Mouse (Mus musculus): ENCODE measurements around the gene Tnnt3. TPM values are rescaled to one million over a fixed set of nuclear protein-coding genes. Genes with fewer than 3 reads are reported as not detected.
A peak's percentile ranks its signal among the peaks of the same experiment; 100 is the strongest.

Tnnt3 gene
- total RNA-seq, 1 experiment from 2014 or later = 20.4 TPM

DNA sequence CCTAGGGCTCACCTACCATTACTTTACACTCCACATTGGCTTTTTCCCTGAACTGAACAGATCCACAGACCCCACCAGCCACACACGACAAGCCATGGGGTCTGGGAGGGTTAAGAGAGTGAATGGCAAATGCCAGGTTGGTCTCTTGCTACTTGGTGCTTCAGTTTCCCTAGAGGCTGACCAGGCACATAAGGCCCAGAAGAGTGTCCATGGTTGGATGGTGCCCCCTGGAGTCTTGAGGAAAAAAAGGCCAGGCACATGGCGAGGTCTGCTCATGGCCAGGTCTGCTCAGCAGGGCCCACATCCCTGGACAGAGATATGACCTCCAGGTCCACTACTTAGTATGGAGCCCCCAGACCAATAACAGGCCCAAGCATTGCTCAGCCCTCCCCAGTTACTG lies 861 bp upstream of the Tnnt3 start:
- peak; percentile 37; the same call in 1 of the 2 replicates for ATAC-seq (ENCODE audit: extremely low read depth, insufficient number of reproducible peaks, low FRiP score, poor library complexity, severe bottlenecking)

DNA sequence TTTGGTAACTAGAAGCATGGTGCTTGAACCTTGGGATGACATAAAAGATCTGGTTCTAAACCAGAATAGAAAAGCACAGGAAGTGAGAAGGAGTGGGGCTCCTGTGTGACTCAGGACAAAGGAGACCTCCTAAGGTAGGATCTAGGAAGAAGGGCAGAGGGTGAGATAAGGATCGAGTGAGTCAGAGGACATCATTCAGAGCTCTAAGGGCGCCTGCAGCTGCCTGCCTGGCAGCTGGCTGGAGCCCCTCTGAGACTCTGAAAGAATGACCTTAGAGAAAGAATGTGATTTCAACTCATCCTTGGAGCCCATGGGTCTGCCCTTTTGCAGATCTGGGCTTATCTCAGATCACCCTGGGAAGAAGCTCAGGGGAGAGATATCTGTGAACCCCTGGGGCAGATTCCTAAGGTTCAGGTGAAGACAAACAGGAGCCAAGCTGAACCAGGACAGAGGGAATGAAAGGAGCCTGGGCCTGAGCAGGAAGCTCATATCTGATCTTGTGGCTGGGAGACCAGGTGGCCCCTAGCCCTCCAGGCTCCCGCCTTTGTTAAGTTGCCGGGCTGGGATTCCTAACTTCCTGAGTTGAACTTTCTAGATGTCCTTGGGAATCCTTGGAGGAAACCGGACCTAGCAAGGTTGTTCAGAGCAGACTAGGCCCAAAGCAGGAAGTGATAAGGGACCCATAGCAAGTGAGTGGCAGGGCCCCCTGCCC lies 530 bp downstream of the Tnnt3 start:
- no peak for ATAC-seq (ENCODE audit: extremely low read depth, insufficient number of reproducible peaks, low FRiP score, poor library complexity, severe bottlenecking)

DNA sequence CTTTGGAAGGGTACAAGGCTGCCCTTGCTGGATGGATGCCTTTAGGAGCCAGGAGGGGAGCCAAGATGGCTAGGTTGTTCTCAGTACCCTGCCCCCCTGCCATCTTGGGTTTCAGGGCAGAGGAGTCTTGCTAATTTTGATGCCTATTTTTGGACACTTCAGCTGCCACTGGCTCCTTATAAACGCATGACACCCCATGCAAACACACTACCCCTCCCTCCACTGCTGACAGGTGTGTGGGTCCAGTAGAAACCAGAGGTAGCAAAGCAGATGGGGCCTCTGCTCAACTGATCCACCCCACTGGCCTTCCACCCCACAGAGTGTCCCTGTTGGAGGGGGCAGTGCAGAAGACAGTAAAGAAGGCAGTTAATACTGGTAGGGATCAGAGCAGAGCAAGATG lies 1.4 kb downstream of the Tnnt3 start:
- no peak for ATAC-seq (ENCODE audit: extremely low read depth, insufficient number of reproducible peaks, low FRiP score, poor library complexity, severe bottlenecking)

GRCm38 (mm10) chr7:142503206-142503605 lies 4.6 kb downstream of the Tnnt3 start:
- no peak for ATAC-seq (ENCODE audit: extremely low read depth, insufficient number of reproducible peaks, low FRiP score, poor library complexity, severe bottlenecking)

GRCm38 (mm10) chr7:142505942-142506341 lies 7.3 kb downstream of the Tnnt3 start:
- ATAC-seq (ENCODE audit: extremely low read depth, insufficient number of reproducible peaks, low FRiP score, poor library complexity, severe bottlenecking) = no peak

DNA sequence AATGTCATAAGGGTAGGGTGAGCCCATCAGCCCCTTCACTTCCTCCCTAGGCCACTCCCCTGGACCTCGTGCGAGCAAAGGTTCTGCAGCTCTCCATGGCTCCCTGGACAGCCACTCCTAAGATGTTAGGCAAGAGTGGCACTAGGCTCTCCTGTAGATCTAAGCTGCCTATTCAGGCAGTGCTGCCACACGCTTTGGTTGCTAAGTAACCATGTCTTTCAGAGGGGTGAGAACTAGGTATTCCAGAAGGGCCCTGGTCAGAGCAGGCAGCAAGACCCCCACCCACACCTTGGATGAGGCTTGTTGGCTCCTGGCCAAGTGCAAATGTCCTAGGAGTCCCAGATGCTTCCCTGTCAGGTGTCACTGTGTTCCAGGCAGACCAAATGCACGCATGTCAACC lies 7.9 kb downstream of the Tnnt3 start:
- no peak for ATAC-seq (ENCODE audit: extremely low read depth, insufficient number of reproducible peaks, low FRiP score, poor library complexity, severe bottlenecking)

- ATAC-seq (ENCODE audit: extremely low read depth, insufficient number of reproducible peaks, low FRiP score, poor library complexity, severe bottlenecking) = no peak
Observed at GRCm38 (mm10) chr7:142507453-142507852, 8.8 kb downstream of the Tnnt3 start.

- no peak for ATAC-seq (ENCODE audit: extremely low read depth, insufficient number of reproducible peaks, low FRiP score, poor library complexity, severe bottlenecking)
Observed at GRCm38 (mm10) chr7:142509518-142509917, 10.9 kb downstream of the Tnnt3 start.

DNA sequence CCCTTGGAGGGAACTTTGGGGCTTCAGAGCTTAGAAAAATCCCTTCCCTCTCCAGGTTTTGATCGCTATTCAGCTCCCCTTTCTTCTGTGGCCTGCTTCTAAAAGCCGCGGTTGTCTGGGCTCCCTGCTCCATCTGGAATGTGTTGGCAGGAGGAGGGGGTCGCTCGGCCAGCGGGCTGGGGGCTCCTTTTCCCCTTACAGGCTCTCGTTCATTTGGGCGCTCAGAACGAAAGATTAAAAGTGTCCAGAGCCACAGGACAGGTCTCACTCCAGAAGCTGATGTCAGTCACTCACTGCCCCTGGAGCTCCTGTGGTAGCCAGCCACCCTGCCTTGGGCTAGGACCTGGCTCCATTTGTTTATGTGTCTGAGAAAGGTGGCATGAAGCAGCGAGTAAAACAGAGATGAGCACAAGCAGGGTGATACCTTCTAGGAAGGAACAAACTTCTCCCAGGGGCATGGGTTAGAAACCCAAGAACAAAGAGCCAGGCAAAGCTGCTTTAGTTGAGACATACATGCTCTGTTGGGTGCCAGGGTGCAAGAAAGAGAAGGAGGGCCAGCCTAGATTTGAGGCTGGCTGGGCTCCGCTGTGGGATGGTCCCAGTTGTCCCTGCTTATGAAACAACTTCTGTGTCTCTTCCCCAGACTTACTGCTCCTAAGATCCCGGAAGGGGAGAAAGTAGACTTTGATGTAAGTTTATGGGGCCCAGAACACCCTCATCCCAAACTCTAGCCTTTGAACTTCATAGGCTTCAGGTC lies 11.6 kb downstream of the Tnnt3 start:
- ATAC-seq (ENCODE audit: extremely low read depth, insufficient number of reproducible peaks, low FRiP score, poor library complexity, severe bottlenecking) = no peak

DNA sequence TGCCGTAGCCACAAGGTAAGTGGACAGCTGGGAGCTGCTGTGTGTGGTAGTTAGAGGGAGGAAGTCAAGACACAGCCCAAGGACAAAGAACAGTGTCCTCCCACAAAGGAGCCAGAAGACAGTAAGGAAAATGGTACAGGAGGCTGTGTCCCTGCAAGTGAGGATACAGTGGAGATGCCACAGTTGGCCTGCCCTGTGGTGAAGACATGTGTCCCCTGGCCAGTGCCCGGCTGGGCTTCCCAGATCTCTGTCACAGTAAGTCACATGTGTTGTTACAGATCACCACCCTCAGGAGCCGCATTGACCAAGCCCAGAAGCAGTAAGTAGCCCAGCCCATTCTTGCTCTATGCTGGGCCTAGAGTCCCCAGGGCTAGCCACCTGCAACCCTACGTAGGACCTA lies 15.4 kb downstream of the Tnnt3 start:
- ATAC-seq (ENCODE audit: extremely low read depth, insufficient number of reproducible peaks, low FRiP score, poor library complexity, severe bottlenecking) = no peak

DNA sequence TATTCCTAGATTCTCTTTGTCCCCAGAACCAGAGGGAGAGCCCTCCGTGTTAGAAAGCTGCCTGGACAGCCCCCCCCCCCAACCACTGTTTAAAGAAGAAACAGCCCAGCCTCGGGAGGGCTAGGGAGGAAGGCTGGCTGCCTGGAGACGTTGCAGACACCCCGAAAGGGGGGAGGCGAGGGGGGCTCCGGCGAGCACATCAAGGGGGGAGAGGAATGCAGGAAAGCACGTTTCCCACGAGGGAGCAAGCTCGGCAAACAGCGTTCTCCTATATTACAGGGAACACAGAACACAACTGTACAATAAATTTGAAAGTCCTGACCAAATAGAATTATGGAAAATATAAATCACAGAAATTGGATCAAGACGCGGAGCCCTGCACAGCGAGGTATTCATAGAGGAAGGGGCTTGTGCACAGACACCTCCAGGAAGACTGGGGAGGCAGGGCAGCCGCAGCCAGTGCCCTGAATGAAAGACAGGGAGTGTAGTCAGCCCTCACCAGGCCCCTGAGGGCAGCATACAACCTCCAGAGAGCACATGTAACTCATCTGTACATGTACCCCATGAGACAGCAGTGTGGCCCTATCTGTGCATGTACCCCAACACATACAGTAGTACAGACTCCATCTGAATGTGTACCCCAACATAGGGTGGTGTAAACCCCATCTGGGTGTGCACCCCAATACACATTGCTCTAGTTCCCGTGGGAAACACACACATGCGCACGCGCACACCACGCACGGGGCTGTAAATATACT lies 17.8 kb downstream of the Tnnt3 start:
- ATAC-seq (ENCODE audit: extremely low read depth, insufficient number of reproducible peaks, low FRiP score, poor library complexity, severe bottlenecking) = no peak

- ATAC-seq (ENCODE audit: extremely low read depth, insufficient number of reproducible peaks, low FRiP score, poor library complexity, severe bottlenecking) = no peak
Observed at GRCm38 (mm10) chr7:142517531-142517930, 18.9 kb downstream of the Tnnt3 start.

DNA sequence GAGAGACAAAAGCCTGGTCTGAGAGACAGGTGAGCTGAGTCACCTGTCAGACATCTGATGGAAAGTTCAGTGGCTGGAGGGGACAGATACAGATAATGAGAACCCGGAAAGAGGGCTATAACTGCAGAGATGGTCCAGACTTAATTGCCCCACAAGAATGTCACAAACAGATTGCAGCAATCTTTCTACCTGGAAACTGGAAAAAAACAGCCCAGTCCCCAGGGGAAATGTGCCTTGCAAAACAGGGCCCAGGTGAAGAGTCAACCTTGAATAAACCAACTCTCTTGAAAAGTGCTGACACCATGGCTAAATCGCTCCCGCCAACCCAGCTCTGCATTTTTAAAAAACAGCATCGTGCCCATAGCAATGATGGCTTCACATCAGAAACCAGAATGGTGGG lies 21.7 kb downstream of the Tnnt3 start:
- ATAC-seq (ENCODE audit: extremely low read depth, insufficient number of reproducible peaks, low FRiP score, poor library complexity, severe bottlenecking) = no peak

DNA sequence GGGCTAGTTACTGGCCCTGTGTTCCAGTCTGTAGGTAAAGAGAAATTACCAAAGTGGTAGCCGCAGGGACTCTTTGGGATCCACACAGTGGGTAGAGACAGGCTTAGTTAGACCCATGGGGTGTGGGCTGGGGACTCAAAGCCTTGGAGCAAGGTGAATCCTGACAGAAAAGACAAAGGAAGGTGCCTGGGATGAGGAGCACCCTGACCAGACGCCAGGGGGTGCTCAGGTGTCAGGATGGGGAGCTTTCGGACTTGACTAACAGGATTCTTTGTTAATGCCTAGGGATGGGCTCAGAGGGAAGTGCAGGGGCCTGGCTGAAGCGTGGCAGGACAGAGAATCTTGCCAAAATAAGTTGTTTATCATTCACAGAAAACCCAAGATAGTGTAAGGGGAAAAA lies 23.7 kb downstream of the Tnnt3 start:
- ATAC-seq (ENCODE audit: extremely low read depth, insufficient number of reproducible peaks, low FRiP score, poor library complexity, severe bottlenecking) = no peak

GRCm38 (mm10) chr7:142523200-142523990 lies 24.8 kb downstream of the Tnnt3 start:
- no peak for ATAC-seq (ENCODE audit: extremely low read depth, insufficient number of reproducible peaks, low FRiP score, poor library complexity, severe bottlenecking)

DNA sequence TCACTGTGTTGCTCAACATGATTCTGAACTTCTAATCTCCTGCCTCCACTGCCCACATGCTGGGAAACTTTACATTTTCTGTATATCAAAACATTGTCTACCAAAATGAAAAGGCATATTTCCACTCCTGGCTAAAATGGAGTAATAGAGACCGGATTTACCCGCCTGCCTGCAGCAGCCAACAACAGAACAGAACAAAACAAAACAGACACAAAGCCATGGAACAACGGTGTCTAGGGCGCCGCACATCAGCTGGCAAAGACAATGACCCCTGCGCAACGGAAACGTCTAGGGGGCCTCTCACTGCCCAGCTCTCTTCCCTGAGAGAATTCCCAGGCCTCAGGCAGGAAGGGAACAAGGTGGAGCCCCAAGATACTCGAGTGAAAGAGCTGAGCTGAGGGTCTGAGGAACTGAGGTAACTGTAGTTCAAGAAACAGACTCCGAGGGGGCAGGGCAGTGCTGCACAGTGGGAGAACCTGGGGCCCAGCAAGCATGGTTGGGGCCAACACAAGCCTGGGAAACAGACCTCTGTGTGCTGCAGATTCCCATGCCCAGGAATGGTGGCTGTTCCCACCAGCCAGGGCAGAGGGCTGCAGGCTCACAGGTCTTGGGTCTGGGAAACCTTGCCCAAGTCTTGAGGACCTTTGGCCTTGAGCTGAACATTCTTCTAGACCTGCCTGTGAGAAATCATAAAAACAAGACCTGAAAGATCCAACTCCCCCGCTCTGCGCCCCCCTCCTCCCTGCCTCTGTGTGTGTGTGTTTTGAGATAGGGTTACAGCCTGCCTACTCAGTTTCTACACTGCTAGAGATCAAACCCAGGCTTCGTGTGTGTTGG lies 26.9 kb downstream of the Tnnt3 start:
- no peak for ATAC-seq (ENCODE audit: extremely low read depth, insufficient number of reproducible peaks, low FRiP score, poor library complexity, severe bottlenecking)

GRCm38 (mm10) chr7:142529350-142529749 lies 30.7 kb downstream of the Tnnt3 start:
- ATAC-seq (ENCODE audit: extremely low read depth, insufficient number of reproducible peaks, low FRiP score, poor library complexity, severe bottlenecking) = no peak

- no peak for ATAC-seq (ENCODE audit: extremely low read depth, insufficient number of reproducible peaks, low FRiP score, poor library complexity, severe bottlenecking)
Observed at GRCm38 (mm10) chr7:142531973-142532521, 33.4 kb downstream of the Tnnt3 start.
